Mouse (Mus musculus) G1E-ER4 (cell line): ENCODE measurements around the gene Tmem53. TPM values are rescaled to one million over a fixed set of nuclear protein-coding genes. Genes with fewer than 3 reads are reported as not detected.

ENCODE experiments used
- GATA1 ChIP-seq: IDR thresholded peaks from one replicate; pipeline ENCODE4 v1.8.0; 2012; ENCODE audit warnings: low read length, inconsistent platforms
- polyA plus RNA-seq: library from polyadenylated mRNA; stranded (reverse); fragments of >175 nt; gene quantifications from 2 replicates; pipeline ENCODE4 v1.2.3, GENCODE M21; 2012

Gene Tmem53
- polyA plus RNA-seq, 1 experiment, result not detected

- TF ChIP-seq GATA1, result no peak
Observed at GRCm38 (mm10) chr4:117288927-117289801, 37.4 kb downstream of the Tmem53 start.

GRCm38 (mm10) chr4:117291696-117292095 is 39.9 kb downstream of the Tmem53 start:
- no peak for TF ChIP-seq GATA1

GRCm38 (mm10) chr4:117296849-117297593 is 45.3 kb downstream of the Tmem53 start:
- TF ChIP-seq GATA1, result no peak

GRCm38 (mm10) chr4:117297819-117298218 is 46.1 kb downstream of the Tmem53 start:
- TF ChIP-seq GATA1, result no peak

GRCm38 (mm10) chr4:117299921-117300320 is 48.2 kb downstream of the Tmem53 start:
- TF ChIP-seq GATA1, result no peak

GRCm38 (mm10) chr4:117302027-117302806 is 50.5 kb downstream of the Tmem53 start:
- TF ChIP-seq GATA1, result no peak

GRCm38 (mm10) chr4:117303581-117304238 is 52.0 kb downstream of the Tmem53 start:
- no peak for TF ChIP-seq GATA1

- TF ChIP-seq GATA1, result no peak
Observed at GRCm38 (mm10) chr4:117304239-117305025, 52.7 kb downstream of the Tmem53 start.

GRCm38 (mm10) chr4:117305461-117305860 is 53.7 kb downstream of the Tmem53 start:
- TF ChIP-seq GATA1, result no peak

GRCm38 (mm10) chr4:117307270-117307669 is 55.5 kb downstream of the Tmem53 start:
- TF ChIP-seq GATA1, result no peak

- TF ChIP-seq GATA1, result no peak
Observed at GRCm38 (mm10) chr4:117309427-117309826, 57.7 kb downstream of the Tmem53 start.

GRCm38 (mm10) chr4:117311891-117312290 is 60.1 kb downstream of the Tmem53 start:
- TF ChIP-seq GATA1, result no peak

- peak; percentile 60 for TF ChIP-seq GATA1
Observed at GRCm38 (mm10) chr4:117312416-117313084, 60.8 kb downstream of the Tmem53 start.

- TF ChIP-seq GATA1, result no peak
Observed at GRCm38 (mm10) chr4:117313085-117313424, 61.3 kb downstream of the Tmem53 start.
